Mouse (Mus musculus) MEL (cell line): ENCODE measurements at regions not wholly inside any gene's neighbourhood (a gene's known extent, or its start where the extent isn't known, plus 50 kb on each side); places are given as distances from the start of the nearest gene placed in this dataset.
"Not testable (repeated sequence)": the region's sequence is repeated elsewhere in the genome, so short reads cannot be mapped to it uniquely, and the experiment has no call there.

Experiments
- DNase-seq: peaks from one replicate; pipeline ENCODE4 v3.0.0; 2011; ENCODE audit warnings: low read depth, low spot score
- H3K27ac ChIP-seq: 2 replicates; pipeline ENCODE4 v1.5.1; 2012; ENCODE audit warnings: low read depth, mild to moderate bottlenecking, control low read depth, low read length, moderate library complexity; ENCODE audit not compliant: control insufficient read depth
- H3K27me3 ChIP-seq, 2 experiments: fragments of 150-350 bp in 1 of 2; sonication (generic) in 1 of 2; 2 replicates each; pipeline ENCODE4 v1.6.1; 2012; ENCODE audit warnings: low read length in 2 of 2, mild to moderate bottlenecking in 2 of 2, improper control_type of control experiment in 1 of 2, moderate library complexity in 1 of 2; ENCODE audit not compliant: insufficient read depth in 2 of 2, control insufficient read depth in 1 of 2
- H3K36me3 ChIP-seq, 2 experiments: 2 replicates each; pipeline ENCODE4 v1.6.1; 2012 to 2014; ENCODE audit warnings: low read length in 2 of 2, improper control_type of control experiment in 1 of 2, inconsistent platforms in 1 of 2, mild to moderate bottlenecking in 1 of 2; ENCODE audit not compliant: insufficient read depth in 2 of 2, control insufficient read depth in 1 of 2
- H3K4me1 ChIP-seq, 2 experiments: fragments of 150-350 bp in 1 of 2; sonication (generic) in 1 of 2; 2 replicates each; pipeline ENCODE4 v1.6.1; 2012; ENCODE audit warnings: low read length in 2 of 2, improper control_type of control experiment in 1 of 2, mild to moderate bottlenecking in 1 of 2; ENCODE audit not compliant: insufficient read depth in 2 of 2, control insufficient read depth in 1 of 2
- H3K4me3 ChIP-seq, 2 experiments: fragments of 150-350 bp in 1 of 2; sonication (generic) in 1 of 2; 2 replicates each; pipeline ENCODE4 v1.5.1; 2012; ENCODE audit warnings: low read depth in 2 of 2, low read length in 2 of 2, mild to moderate bottlenecking in 2 of 2, moderate library complexity in 2 of 2, control low read depth in 1 of 2, improper control_type of control experiment in 1 of 2; ENCODE audit not compliant: control insufficient read depth in 1 of 2, insufficient read depth in 1 of 2
- H3K79me2 ChIP-seq: 2 replicates; pipeline ENCODE4 v1.6.1; 2012; ENCODE audit warnings: mild to moderate bottlenecking, low read length, moderate library complexity; ENCODE audit not compliant: control insufficient read depth, poor library complexity, insufficient read depth
- H3K9ac ChIP-seq: 2 replicates; pipeline ENCODE4 v1.6.1; 2012; ENCODE audit warnings: low read depth, mild to moderate bottlenecking, control low read depth, low read length, moderate library complexity; ENCODE audit not compliant: control insufficient read depth, poor library complexity, severe bottlenecking
- H3K9me3 ChIP-seq: fragments of 150-350 bp; sonication (generic); replicated peaks from 2 replicates; pipeline ENCODE4 v1.6.1; 2012; ENCODE audit warnings: mild to moderate bottlenecking, low read length, improper control_type of control experiment, moderate library complexity; ENCODE audit not compliant: insufficient read depth
- CHD1 ChIP-seq: IDR thresholded peaks from 2 replicates; pipeline ENCODE4 v1.6.1; 2012; ENCODE audit warnings: low read depth, mild to moderate bottlenecking, inconsistent platforms, low read length, improper control_type of control experiment
- CTCF ChIP-seq, 3 experiments: IDR thresholded peaks in 2 of 3; conservative IDR thresholded peaks in 1 of 3; 2 replicates each; pipeline ENCODE4 v1.5.1; 2011 to 2012; ENCODE audit warnings: low read length in 3 of 3, low read depth in 2 of 3, mild to moderate bottlenecking in 2 of 3, improper control_type of control experiment in 1 of 3, inconsistent platforms in 1 of 3, mixed read lengths in 1 of 3, moderate library complexity in 1 of 3; ENCODE audit not compliant: control insufficient read depth in 1 of 3, insufficient read depth in 1 of 3, poor library complexity in 1 of 3, severe bottlenecking in 1 of 3
- E2F4 ChIP-seq: IDR thresholded peaks from 2 replicates; pipeline ENCODE4 v1.6.1; 2011; ENCODE audit warnings: low read depth, low read length, improper control_type of control experiment, borderline replicate concordance
- GATA1 ChIP-seq: IDR thresholded peaks from 2 replicates; pipeline ENCODE4 v1.6.1; 2011; ENCODE audit warnings: low read depth, low read length, improper control_type of control experiment
- HCFC1 ChIP-seq: IDR thresholded peaks from 2 replicates; pipeline ENCODE4 v1.6.1; 2012; ENCODE audit warnings: low read depth, mild to moderate bottlenecking, inconsistent platforms, low read length, improper control_type of control experiment, moderate library complexity
- JUND ChIP-seq: IDR thresholded peaks from 2 replicates; pipeline ENCODE4 v1.6.1; 2011; ENCODE audit warnings: low read depth, mild to moderate bottlenecking, improper control_type of control experiment, low read length
- KAT2A ChIP-seq: conservative IDR thresholded peaks from 2 replicates; pipeline ENCODE4 v1.6.1; 2012; ENCODE audit warnings: low read depth, low read length, improper control_type of control experiment, inconsistent platforms
- MAFK ChIP-seq: IDR thresholded peaks from 2 replicates; pipeline ENCODE4 v1.6.1; 2011; ENCODE audit warnings: low read depth, mild to moderate bottlenecking, low read length, improper control_type of control experiment, borderline replicate concordance
- MAX ChIP-seq: IDR thresholded peaks from 2 replicates; pipeline ENCODE4 v1.6.1; 2011; ENCODE audit warnings: low read length, improper control_type of control experiment
- MEF2A ChIP-seq: IDR thresholded peaks from 2 replicates; pipeline ENCODE4 v1.6.1; 2014; ENCODE audit warnings: low read depth, mild to moderate bottlenecking, inconsistent platforms, low read length, improper control_type of control experiment; ENCODE audit not compliant: poor library complexity, insufficient replicate concordance, severe bottlenecking; ENCODE audit errors: extremely low read depth
- MXI1 ChIP-seq: IDR thresholded peaks from 2 replicates; pipeline ENCODE4 v1.6.1; 2011; ENCODE audit warnings: mild to moderate bottlenecking, low read depth, low read length, improper control_type of control experiment
- MYB ChIP-seq: IDR thresholded peaks from 2 replicates; pipeline ENCODE4 v1.6.1; 2011; ENCODE audit warnings: mild to moderate bottlenecking, low read depth, low read length, improper control_type of control experiment
- MYC ChIP-seq: IDR thresholded peaks from 2 replicates; pipeline ENCODE4 v1.6.1; 2011; ENCODE audit warnings: low read depth, mild to moderate bottlenecking, low read length, improper control_type of control experiment, moderate library complexity
- POLR2AphosphoS2 ChIP-seq: IDR thresholded peaks from 2 replicates; pipeline ENCODE4 v1.6.1; 2011; ENCODE audit warnings: low read length, improper control_type of control experiment
- POLR2AphosphoS5 ChIP-seq: IDR thresholded peaks from 2 replicates; pipeline ENCODE4 v1.6.1; 2012; ENCODE audit warnings: low read depth, borderline replicate concordance, mild to moderate bottlenecking, inconsistent platforms, low read length, moderate library complexity, mixed read lengths
- RAD21 ChIP-seq: IDR thresholded peaks from 2 replicates; pipeline ENCODE4 v1.6.1; 2011; ENCODE audit warnings: mild to moderate bottlenecking, low read depth, low read length, improper control_type of control experiment
- SIN3A ChIP-seq: IDR thresholded peaks from 2 replicates; pipeline ENCODE4 v1.6.1; 2012; ENCODE audit warnings: low read length, improper control_type of control experiment, inconsistent platforms
- SMC3 ChIP-seq: IDR thresholded peaks from 2 replicates; pipeline ENCODE4 v1.6.1; 2011; ENCODE audit warnings: low read depth, low read length, improper control_type of control experiment
- TAL1 ChIP-seq: IDR thresholded peaks from 2 replicates; pipeline ENCODE4 v1.6.1; 2012; ENCODE audit warnings: mild to moderate bottlenecking, inconsistent platforms, low read length, moderate library complexity, mixed read lengths
- TBP ChIP-seq: IDR thresholded peaks from 2 replicates; pipeline ENCODE4 v1.8.0; 2011; ENCODE audit warnings: low read depth, low read length, improper control_type of control experiment
- USF1 ChIP-seq: IDR thresholded peaks from 2 replicates; pipeline ENCODE4 v1.6.1; 2014; ENCODE audit warnings: low read depth, mild to moderate bottlenecking, inconsistent platforms, low read length, improper control_type of control experiment, moderate library complexity
- USF2 ChIP-seq, 2 experiments: IDR thresholded peaks; 2 replicates each; pipeline ENCODE4 v1.6.1; 2011 to 2012; ENCODE audit warnings: improper control_type of control experiment in 2 of 2, low read length in 2 of 2, borderline replicate concordance in 1 of 2, inconsistent platforms in 1 of 2, low read depth in 1 of 2, mild to moderate bottlenecking in 1 of 2; ENCODE audit not compliant: insufficient read depth in 1 of 2
- ZC3H11A ChIP-seq: IDR thresholded peaks from 2 replicates; pipeline ENCODE4 v1.6.1; 2012; ENCODE audit warnings: low read depth, mild to moderate bottlenecking, inconsistent platforms, low read length, improper control_type of control experiment
- ZKSCAN1 ChIP-seq: IDR thresholded peaks from 2 replicates; pipeline ENCODE4 v1.6.1; 2012; ENCODE audit warnings: low read depth, mild to moderate bottlenecking, inconsistent platforms, low read length, improper control_type of control experiment, moderate library complexity
- ZMIZ1 ChIP-seq: IDR thresholded peaks from 2 replicates; pipeline ENCODE4 v1.6.1; 2012; ENCODE audit warnings: low read depth, mild to moderate bottlenecking, inconsistent platforms, low read length, improper control_type of control experiment, moderate library complexity

- Histone ChIP-seq H3K27ac (no peak overlapping the region), H3K27me3 (peaks cover 4 to 8% of the 10 kb centered on the region in 2 experiments), H3K79me2 (no peaks in the 10 kb centered on the region), H3K4me3 (no peak overlapping the region), H3K36me3 (peaks cover 0 to 3% of the 10 kb centered on the region in 2 experiments; a peak in 1 of 4 replicates)
- no peak for DNase-seq
- TF ChIP-seq ZC3H11A (no peak), E2F4 (no peak), HCFC1 (no peak), CTCF (IDR thresholded peaks at IDR 0.05 in 2 of 3, conservative IDR thresholded peaks at IDR 0.05 in 1 of 3; ENCODE audit: control insufficient read depth in 1 of 3, insufficient read depth in 1 of 3, low read depth in 2 of 3, low read length in 3 of 3, poor library complexity in 1 of 3, severe bottlenecking in 1 of 3) (no peak), SIN3A (no peak), MEF2A (no peak), TBP (no peak), CHD1 (no peak), GATA1 (no peak), TAL1 (no peak), ZMIZ1 (no peak), MYC (no peak), SMC3 (no peak), ZKSCAN1 (no peak), POLR2AphosphoS2 (no peak), MAFK (no peak)
- TF ChIP-seq, all 39 proteins: peak for 0
- H3K9ac ChIP-seq: no peak overlapping the region
- peaks cover 0 to 7% of the 10 kb centered on the region in 2 experiments; a peak in 2 of 4 replicates for H3K4me1 ChIP-seq
- H3K9me3 ChIP-seq: no peaks in the 10 kb centered on the region
These were observed 57.9 kb downstream of the Llph start for GRCm38 (mm10) chr10:120284785-120285184.

GRCm38 (mm10) chr10:120291912-120292311 lies 65.0 kb downstream of the Llph start:
- Histone ChIP-seq H3K4me1 (no peaks in the 10 kb centered on the region), H3K27me3 (peaks cover 2 to 9% of the 10 kb centered on the region in 2 experiments), H3K27ac (no peak overlapping the region), H3K4me3 (no peak overlapping the region), H3K9me3 (no peaks in the 10 kb centered on the region), H3K36me3 (no peaks in the 10 kb centered on the region), H3K9ac (no peak overlapping the region), H3K79me2 (no peaks in the 10 kb centered on the region)
- DNase-seq: no peak
- TF ChIP-seq HCFC1: no peak
- TF ChIP-seq MYC: no peak
- no peak for TF ChIP-seq GATA1
- TF ChIP-seq MXI1: no peak
- TF ChIP-seq MAFK: no peak
- no peak for TF ChIP-seq JUND
- no peak for TF ChIP-seq POLR2AphosphoS5
- no peak for TF ChIP-seq ZMIZ1
- no peak for TF ChIP-seq KAT2A
- TF ChIP-seq TAL1: no peak
- no peak for TF ChIP-seq ZC3H11A
- TF ChIP-seq MYB: no peak
- TF ChIP-seq USF1: no peak
- no peak for TF ChIP-seq SMC3
- no peak for TF ChIP-seq USF2 (IDR thresholded peaks at IDR 0.05; ENCODE audit: borderline replicate concordance in 1 of 2, insufficient read depth in 1 of 2, low read depth in 1 of 2, low read length in 2 of 2)
- TF ChIP-seq RAD21: no peak
- no peak for TF ChIP-seq MAX
- TF ChIP-seq CTCF (IDR thresholded peaks at IDR 0.05 in 2 of 3, conservative IDR thresholded peaks at IDR 0.05 in 1 of 3; ENCODE audit: control insufficient read depth in 1 of 3, insufficient read depth in 1 of 3, low read depth in 2 of 3, low read length in 3 of 3, poor library complexity in 1 of 3, severe bottlenecking in 1 of 3): no peak

- H3K36me3 ChIP-seq, H3K9me3 ChIP-seq, H3K79me2 ChIP-seq, H3K4me1 ChIP-seq, DNase-seq, H3K4me3 ChIP-seq, H3K27me3 ChIP-seq, H3K27ac ChIP-seq, H3K9ac ChIP-seq: not testable (repeated sequence)
These were observed 66.5 kb downstream of the Llph start for GRCm38 (mm10) chr10:120293381-120293780.
